Mouse (Mus musculus) kidney, adult 2 months (tissue): ENCODE results near the gene Cnr2. TPM values are rescaled to one million over a fixed set of nuclear protein-coding genes. Genes with fewer than 3 reads are reported as not detected.

Source experiments
- DNase-seq: peaks from one replicate; pipeline ENCODE4 v3.0.0; 2021
- H3K27ac ChIP-seq: fragments of 200-500 bp; 2 replicates; pipeline ENCODE4 v1.5.1; 2012; ENCODE audit warnings: low read depth, low read length, control low read depth, inconsistent platforms; ENCODE audit not compliant: insufficient read depth
- H3K27me3 ChIP-seq: fragments of 200-500 bp; replicated peaks from 2 replicates; pipeline ENCODE4 v1.6.1; 2012; ENCODE audit warnings: mild to moderate bottlenecking, moderate library complexity, low read length, inconsistent platforms; ENCODE audit not compliant: control insufficient read depth, insufficient read depth
- H3K36me3 ChIP-seq: fragments of 200-500 bp; 2 replicates; pipeline ENCODE4 v1.6.1; 2012; ENCODE audit warnings: mild to moderate bottlenecking, moderate library complexity, low read length, inconsistent platforms; ENCODE audit not compliant: control insufficient read depth, insufficient read depth
- H3K4me1 ChIP-seq: fragments of 200-500 bp; 2 replicates; pipeline ENCODE4 v1.6.1; 2011; ENCODE audit warnings: low read length; ENCODE audit not compliant: control insufficient read depth, insufficient read depth
- H3K4me3 ChIP-seq: fragments of 200-500 bp; 2 replicates; pipeline ENCODE4 v1.5.1; 2011; ENCODE audit warnings: mild to moderate bottlenecking, low read depth, low read length, control low read depth; ENCODE audit not compliant: insufficient read depth
- CTCF ChIP-seq: fragments of 200-500 bp; conservative IDR thresholded peaks from 2 replicates; pipeline ENCODE4 v1.5.1; 2011; ENCODE audit warnings: low read depth, mild to moderate bottlenecking, control low read depth, low read length, moderate library complexity, mixed read lengths; ENCODE audit not compliant: insufficient read depth, insufficient read length
- POLR2A ChIP-seq: fragments of 200-500 bp; IDR thresholded peaks from one replicate; pipeline ENCODE4 v1.6.1; 2011; ENCODE audit warnings: low read depth, low read length, control low read depth
- WGBS: fragments of 180-500 bp; shearing (Covaris S2); methylation state at CpG from one replicate; pipeline ENCODE4 v1.1.7; 2018; 5-methylcytosine and 5-hydroxymethylcytosine counted together
- polyA plus RNA-seq: library from polyadenylated mRNA; depleted of rRNA; stranded (reverse); fragments of >200 nt; gene quantifications from 2 replicates; pipeline ENCODE4 v1.2.3, GENCODE M21; 2012

The Cnr2 gene
- polyA plus RNA-seq, 1 experiment, result 4.1 TPM

GRCm38 (mm10) chr4:135926861-135927260 is 31.7 kb downstream of the Cnr2 start:
- Histone ChIP-seq H3K4me3 (no peak overlapping the region), H3K36me3 (peaks cover 4% of the 10 kb centered on the region; the same call in 1 of the 2 replicates), H3K27me3 (no peaks in the 10 kb centered on the region), H3K4me1 (peaks cover 2% of the 10 kb centered on the region; the same call in 1 of the 2 replicates), H3K27ac (no peak overlapping the region)
- WGBS, result 99% methylated on average over 3 of the region's 3 CpGs
- no peak for DNase-seq
- TF ChIP-seq CTCF, result no peak
- TF ChIP-seq POLR2A, result no peak

DNA sequence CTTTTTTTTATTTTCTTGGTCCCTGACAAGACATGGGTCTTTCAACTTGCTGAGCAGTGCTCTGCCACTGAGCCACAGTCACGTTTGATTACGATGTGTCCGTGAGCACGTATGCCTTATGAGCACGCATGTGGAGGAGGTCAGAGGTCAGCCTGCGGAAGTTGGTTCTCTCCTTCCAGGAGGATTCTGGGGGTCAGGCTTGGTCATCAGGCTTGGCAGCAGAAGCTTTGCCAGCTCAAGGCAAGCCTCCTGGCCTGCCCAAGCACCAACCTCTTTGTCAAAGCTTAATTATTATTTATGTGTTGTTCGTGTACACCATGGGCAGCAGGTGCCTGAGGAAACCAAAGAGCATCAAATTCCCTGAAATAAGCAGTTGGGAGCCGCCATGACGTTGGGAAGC is 33.2 kb downstream of the Cnr2 start:
- TF ChIP-seq POLR2A (no peak), CTCF (no peak)
- no peak overlapping the region for H3K27ac ChIP-seq
- no peaks in the 10 kb centered on the region for H3K27me3 ChIP-seq
- H3K36me3 ChIP-seq, result peaks cover 6% of the 10 kb centered on the region
- peaks cover 2% of the 10 kb centered on the region; the same call in 1 of the 2 replicates for H3K4me1 ChIP-seq
- H3K4me3 ChIP-seq, result no peak overlapping the region
- 52% methylated on average over 9 of the region's 9 CpGs for WGBS
- DNase-seq, result peak; percentile 67

DNA sequence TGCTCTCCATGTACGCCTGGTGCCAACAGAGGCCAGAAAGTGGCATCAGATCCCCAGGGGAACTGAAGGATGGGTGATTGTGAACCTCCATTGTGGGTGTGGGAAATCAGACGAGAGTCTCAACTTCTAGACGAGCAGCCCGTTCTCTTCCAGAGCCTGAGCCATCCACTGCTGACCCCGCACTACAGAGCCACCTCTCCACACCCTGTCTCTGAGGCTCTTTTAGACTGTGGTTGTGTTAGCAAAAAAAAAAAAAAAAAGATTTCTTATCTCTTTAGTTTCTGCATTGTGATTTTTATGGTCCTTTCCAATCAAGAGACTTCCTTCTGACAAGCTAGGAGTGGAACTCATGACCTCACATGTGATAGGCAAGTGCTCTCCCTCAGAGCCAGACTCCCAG is 34.2 kb downstream of the Cnr2 start:
- Histone ChIP-seq H3K27ac (no peak overlapping the region), H3K4me1 (no peaks in the 10 kb centered on the region; the same call in 1 of the 2 replicates), H3K4me3 (no peak overlapping the region), H3K36me3 (peaks cover 6% of the 10 kb centered on the region), H3K27me3 (no peaks in the 10 kb centered on the region)
- 89% methylated on average over 5 of the region's 5 CpGs for whole genome bisulfite sequencing
- TF ChIP-seq POLR2A, result no peak
- no peak for TF ChIP-seq CTCF
- DNase-seq, result no peak

DNA sequence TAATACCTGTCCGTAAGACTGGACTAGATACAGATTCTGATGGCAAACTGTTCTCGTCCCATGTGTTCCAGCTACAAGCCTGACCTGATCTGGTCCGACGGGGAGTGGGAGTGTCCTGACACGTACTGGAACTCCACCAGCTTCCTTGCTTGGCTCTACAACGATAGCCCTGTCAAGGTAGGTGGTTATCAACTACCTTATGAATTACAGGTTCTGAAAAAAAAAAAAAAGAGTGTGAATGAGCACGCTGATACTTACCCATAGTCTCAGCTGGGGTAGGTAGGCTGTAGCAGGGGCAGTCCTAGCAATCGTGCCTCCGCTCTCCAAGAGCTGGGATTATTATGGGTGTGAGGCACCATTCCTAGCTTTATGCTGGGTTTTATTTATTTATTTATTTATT is 34.6 kb downstream of the Cnr2 start:
- Histone ChIP-seq H3K4me3 (no peak overlapping the region), H3K27me3 (no peaks in the 10 kb centered on the region), H3K4me1 (no peaks in the 10 kb centered on the region; the same call in 1 of the 2 replicates), H3K27ac (no peak overlapping the region), H3K36me3 (peaks cover 8% of the 10 kb centered on the region)
- TF ChIP-seq CTCF, result no peak
- no peak for TF ChIP-seq POLR2A
- WGBS, result 80% methylated on average over 9 of the region's 9 CpGs
- no peak for DNase-seq

GRCm38 (mm10) chr4:135930239-135930638 is 35.0 kb downstream of the Cnr2 start:
- DNase-seq, result peak; percentile 60
- H3K4me3 ChIP-seq, result no peak overlapping the region
- H3K27ac ChIP-seq, result no peak overlapping the region
- 79% methylated on average over 8 of the region's 8 CpGs for WGBS
- H3K27me3 ChIP-seq, result no peaks in the 10 kb centered on the region
- TF ChIP-seq CTCF (no peak), POLR2A (no peak)
- peaks cover 8% of the 10 kb centered on the region for H3K36me3 ChIP-seq
- H3K4me1 ChIP-seq, result no peaks in the 10 kb centered on the region; the same call in 1 of the 2 replicates

DNA sequence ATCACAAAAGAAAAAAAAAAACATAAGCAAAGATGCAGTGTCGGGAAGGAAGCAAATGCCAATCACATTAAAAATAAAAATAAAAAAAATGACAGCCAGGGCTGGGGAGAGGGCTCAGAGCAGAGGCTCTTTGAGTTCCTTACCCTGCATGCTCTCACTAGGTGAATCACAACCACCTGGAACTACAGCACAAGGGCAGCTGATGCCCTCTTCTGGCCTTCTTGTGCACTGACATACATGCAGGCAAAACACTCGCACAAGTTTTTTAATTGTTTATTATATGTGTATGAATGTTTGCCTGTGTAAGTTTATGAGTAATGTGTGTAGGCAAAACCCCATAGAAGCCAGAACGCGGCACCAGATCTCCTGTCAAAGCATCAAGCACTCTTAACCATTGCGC is 36.6 kb downstream of the Cnr2 start:
- H3K4me1 ChIP-seq, result no peaks in the 10 kb centered on the region; the same call in 1 of the 2 replicates
- no peak overlapping the region for H3K4me3 ChIP-seq
- peaks cover 5% of the 10 kb centered on the region for H3K36me3 ChIP-seq
- TF ChIP-seq CTCF, result peak; percentile 78
- no peak for TF ChIP-seq POLR2A
- no peak overlapping the region for H3K27ac ChIP-seq
- H3K27me3 ChIP-seq, result no peaks in the 10 kb centered on the region
- DNase-seq, result peak; percentile 55
- 63% methylated on average over 5 of the region's 5 CpGs for WGBS

DNA sequence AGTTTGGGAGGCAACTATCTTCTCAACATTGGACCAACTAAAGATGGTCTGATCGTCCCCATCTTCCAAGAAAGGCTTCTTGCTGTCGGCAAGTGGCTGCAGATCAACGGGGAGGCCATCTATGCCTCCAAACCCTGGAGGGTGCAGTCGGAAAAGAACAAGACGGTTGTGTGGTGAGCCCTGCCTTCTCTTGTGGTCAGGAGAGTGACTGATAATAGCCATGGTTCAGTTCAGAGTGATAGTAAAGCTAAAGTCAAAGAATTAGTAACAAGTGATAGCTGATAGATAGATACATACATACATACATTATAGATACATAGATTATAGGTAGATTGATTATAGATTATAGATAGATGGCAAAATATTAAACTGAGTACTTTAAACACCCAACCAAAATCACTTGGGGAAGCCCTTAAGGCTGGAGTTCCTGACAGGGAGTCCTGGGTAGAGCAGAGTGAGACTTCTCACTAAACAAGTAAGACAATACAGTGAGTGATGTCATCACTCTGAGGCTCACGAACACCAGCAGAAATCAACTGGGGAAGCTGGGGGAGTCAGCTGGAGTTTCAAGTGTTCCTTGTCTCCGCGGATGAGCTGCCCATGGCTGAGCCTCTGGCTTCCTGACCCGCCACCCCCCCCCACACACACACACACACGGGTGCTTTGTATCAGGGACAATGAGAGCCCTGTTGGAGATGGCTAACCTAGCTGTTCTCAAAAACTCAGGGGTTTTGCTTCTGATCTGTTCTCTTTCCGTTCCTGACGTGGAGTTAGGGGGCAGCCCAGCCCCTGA is 39.7 kb downstream of the Cnr2 start:
- no peak for DNase-seq
- H3K4me1 ChIP-seq, result no peaks in the 10 kb centered on the region; the same call in 1 of the 2 replicates
- no peak overlapping the region for H3K4me3 ChIP-seq
- TF ChIP-seq CTCF, result no peak
- no peak for TF ChIP-seq POLR2A
- 73% methylated on average over 12 of the region's 12 CpGs for whole genome bisulfite sequencing
- no peaks in the 10 kb centered on the region for H3K27me3 ChIP-seq
- H3K36me3 ChIP-seq, result peaks cover 7% of the 10 kb centered on the region
- no peak overlapping the region for H3K27ac ChIP-seq

GRCm38 (mm10) chr4:135935502-135935901 is 40.3 kb downstream of the Cnr2 start:
- no peak overlapping the region for H3K27ac ChIP-seq
- H3K27me3 ChIP-seq, result no peaks in the 10 kb centered on the region
- WGBS, result 67% methylated on average over 5 of the region's 5 CpGs
- TF ChIP-seq POLR2A (no peak), CTCF (no peak)
- no peak for DNase-seq
- no peak overlapping the region for H3K4me3 ChIP-seq
- H3K4me1 ChIP-seq, result no peaks in the 10 kb centered on the region
- H3K36me3 ChIP-seq, result peaks cover 7% of the 10 kb centered on the region
